In genomic region chr10:59880029-59880386, GRCm38 (mm10) we compare ENCODE assay signal across 8 mouse cellular contexts. TPM values are rescaled to one million over a fixed set of nuclear protein-coding genes. Genes with fewer than 3 reads are reported as not detected.
DNase-seq lines count a peak whose midpoint lies in the region; ATAC-seq and TF ChIP-seq lines count a peak whose summit lies in the region.

No protein-coding gene starts in this region.

- TF ChIP-seq POLR2A in lung, adult 2 months (IDR thresholded peaks at IDR 0.05; ENCODE audit: borderline replicate concordance, extremely low read depth, low read depth, low read length), result no peak
- 0 out of 2 replicates have a peak, but pooled peaks have one; percentile 32 for TF ChIP-seq POLR2A in embryonic fibroblast, embryonic 13.5 days (IDR thresholded peaks at IDR 0.05; ENCODE audit: low read depth, low read length)
- TF ChIP-seq POLR2A in olfactory bulb, adult 2 months (IDR thresholded peaks at IDR 0.05; ENCODE audit: insufficient read depth, low read depth, low read length), result no peak

- peaks cover 10% of the 10 kb centered on the region; the same call in 1 of the 2 replicates for H3K36me3 ChIP-seq in limb, embryonic 13.5 days

- H3K27ac ChIP-seq in embryonic fibroblast, embryonic 13.5 days (ENCODE audit: insufficient read depth, low read length), result peak overlapping the region; percentile 98
- H3K27ac ChIP-seq in limb, embryonic 13.5 days, result peak overlapping the region; percentile 99
- peak overlapping the region; percentile 99 for H3K27ac ChIP-seq in olfactory bulb, adult 2 months (ENCODE audit: insufficient read depth, low read depth, low read length)

- H3K4me2 ChIP-seq in limb, embryonic 13.5 days (replicated peaks), result peak overlapping the region; percentile 91

- 2% methylated on average over 13 of the region's 13 CpGs for WGBS in lung, adult 2 months
- WGBS in limb, embryonic 13.5 days, result under 1% methylated on average over 13 of the region's 13 CpGs
- WGBS in olfactory bulb, adult 2 months, result 1% methylated on average over 13 of the region's 13 CpGs

- no peaks in the 10 kb centered on the region for H3K27me3 ChIP-seq in limb, embryonic 13.5 days

- no peaks in the 10 kb centered on the region for H3K9me3 ChIP-seq in limb, embryonic 13.5 days

- ATAC-seq in limb, embryonic 13.5 days (ENCODE audit: low FRiP score, low read depth), result peak; percentile 63

- peak overlapping the region; percentile 95 for H3K9ac ChIP-seq in limb, embryonic 13.5 days

- DNase-seq in lung, adult 2 months, result no peak
- no peak for DNase-seq in lung, postnatal 14 days
- DNase-seq in gastrocnemius, postnatal 10 days, result no peak
- DNase-seq in MN1 (ENCODE audit: low spot score), result no peak
- DNase-seq in cerebellum, postnatal 4 days (ENCODE audit: low spot score in 2 of 2), result no peak

- no peaks in the 10 kb centered on the region for H3K4me1 ChIP-seq in lung, adult 2 months (ENCODE audit: control insufficient read depth, insufficient read depth, low read length)
- no peaks in the 10 kb centered on the region for H3K4me1 ChIP-seq in embryonic fibroblast, embryonic 13.5 days (ENCODE audit: control insufficient read depth, insufficient read depth, low read length)
- peaks cover 15% of the 10 kb centered on the region for H3K4me1 ChIP-seq in limb, embryonic 13.5 days
- peaks cover 13% of the 10 kb centered on the region for H3K4me1 ChIP-seq in olfactory bulb, adult 2 months (ENCODE audit: control insufficient read depth, insufficient read depth, low read length)

- TF ChIP-seq CTCF in lung, adult 2 months (IDR thresholded peaks at IDR 0.05; ENCODE audit: insufficient read depth, low read length), result no peak
- no peak for TF ChIP-seq CTCF in embryonic fibroblast, embryonic 13.5 days (IDR thresholded peaks at IDR 0.05; ENCODE audit: borderline replicate concordance, insufficient read depth, low read length)
- TF ChIP-seq CTCF in olfactory bulb, adult 2 months (IDR thresholded peaks at IDR 0.05; ENCODE audit: insufficient read depth, low read depth, low read length), result no peak

- H3K4me3 ChIP-seq in lung, adult 2 months (replicated peaks; ENCODE audit: extremely low read depth, low read depth, low read length), result peak overlapping the region; percentile 98
- H3K4me3 ChIP-seq in embryonic fibroblast, embryonic 13.5 days (ENCODE audit: insufficient read depth, low read length), result peak overlapping the region; percentile 89
- peak overlapping the region; percentile 88 for H3K4me3 ChIP-seq in limb, embryonic 13.5 days
- H3K4me3 ChIP-seq in olfactory bulb, adult 2 months (ENCODE audit: insufficient read depth, low read depth, low read length), result peak overlapping the region; percentile 94

RNA-seq across cellular contexts. Expression of gene Dnajb12, which starts 0.7 kb away (rescaled TPM):
- polyA plus RNA-seq in lung, adult 2 months (2012; rRNA removed), result 49.5 and 57.2 TPM in 2 replicates
- 31.5 and 36.2 TPM in 2 replicates for polyA plus RNA-seq in embryonic fibroblast, embryonic 13.5 days (2011; ENCODE audit: insufficient read length, low read depth, missing spikeins)
- polyA plus RNA-seq in limb, embryonic 13.5 days (2015; fragmentation: Nextera tagmentation; extraction: Ambion mirVana), result 19.3 and 20.1 TPM in 2 replicates
- not detected in 2 replicates for polyA plus RNA-seq in olfactory bulb, adult 2 months (2012; ENCODE audit: insufficient read depth, insufficient read length, low replicate concordance, missing spikeins)
- total RNA-seq in gastrocnemius, postnatal 10 days (2021), result 10 to 100 TPM; 44.0 to 44.9 TPM
